Mouse (Mus musculus): ENCODE results near the gene Tap1. TPM values are rescaled to one million over a fixed set of nuclear protein-coding genes. Genes with fewer than 3 reads are reported as not detected.

Gene Tap1
- polyA plus RNA-seq, 1 experiment from 2014 or later = 1.1 TPM

DNA sequence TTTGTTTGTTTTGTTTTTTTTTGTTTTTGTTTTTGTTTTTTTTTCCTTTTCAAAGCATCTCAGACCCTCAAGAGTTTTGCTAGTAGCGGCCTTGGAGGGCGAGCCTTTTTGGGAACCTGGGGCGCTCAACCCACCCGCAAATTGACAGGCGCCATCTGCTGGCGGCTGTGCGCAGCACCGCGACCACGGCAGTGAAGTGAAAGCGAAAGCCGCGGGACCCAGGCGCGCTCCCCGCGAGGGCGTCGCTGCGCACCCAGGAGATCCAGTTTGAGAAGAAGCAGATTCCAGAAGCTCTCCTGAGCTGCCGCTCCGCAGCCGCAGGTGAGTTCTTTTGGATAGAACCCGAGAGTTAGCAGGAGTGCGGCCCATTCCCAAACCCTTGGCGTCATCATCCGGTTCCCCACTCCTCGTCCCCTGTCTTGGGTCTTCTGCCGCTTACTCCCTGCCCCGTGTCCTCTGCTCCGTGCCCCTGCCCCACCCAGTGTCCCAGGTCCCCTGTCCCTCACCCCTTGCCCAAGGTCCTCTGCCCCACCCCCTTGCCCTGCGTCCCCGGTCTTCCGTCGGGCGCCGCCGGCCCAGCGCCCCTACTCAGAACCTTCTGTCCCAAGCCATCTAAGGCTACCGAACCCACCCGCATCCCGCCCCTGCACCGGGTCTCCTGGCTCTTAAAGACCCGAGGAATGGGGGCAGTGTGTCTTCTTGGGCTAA lies 17.1 kb downstream of the Tap1 start:
- Histone ChIP-seq H3K36me3 (ENCODE audit: control insufficient read depth, insufficient read depth, low read length) (no peaks in the 10 kb centered on the region), H3K9ac (ENCODE audit: low read depth, low read length) (peak overlapping the region; percentile 39), H3K4me1 (replicated peaks; ENCODE audit: control insufficient read depth, insufficient read depth, low read length) (peaks cover 6% of the 10 kb centered on the region; the same call in 1 of the 2 replicates), H3K4me2 (replicated peaks; ENCODE audit: low read depth, low read length) (peak overlapping the region; percentile 89), H3K9me3 (ENCODE audit: control insufficient read depth, low read length) (no peaks in the 10 kb centered on the region), H3K4me3 (ENCODE audit: low read depth, low read length) (peak overlapping the region; percentile 61), H3K27ac (ENCODE audit: low read depth, low read length) (no peak overlapping the region), H3K27me3 (ENCODE audit: control insufficient read depth, insufficient read depth, low read length) (peaks cover 23% of the 10 kb centered on the region)
- ATAC-seq (ENCODE audit: low FRiP score) (no peak), DNase-seq (ENCODE audit: low spot score) (peak; percentile 90)
- WGBS = under 1% methylated on average over 44 of the region's 44 CpGs

DNA sequence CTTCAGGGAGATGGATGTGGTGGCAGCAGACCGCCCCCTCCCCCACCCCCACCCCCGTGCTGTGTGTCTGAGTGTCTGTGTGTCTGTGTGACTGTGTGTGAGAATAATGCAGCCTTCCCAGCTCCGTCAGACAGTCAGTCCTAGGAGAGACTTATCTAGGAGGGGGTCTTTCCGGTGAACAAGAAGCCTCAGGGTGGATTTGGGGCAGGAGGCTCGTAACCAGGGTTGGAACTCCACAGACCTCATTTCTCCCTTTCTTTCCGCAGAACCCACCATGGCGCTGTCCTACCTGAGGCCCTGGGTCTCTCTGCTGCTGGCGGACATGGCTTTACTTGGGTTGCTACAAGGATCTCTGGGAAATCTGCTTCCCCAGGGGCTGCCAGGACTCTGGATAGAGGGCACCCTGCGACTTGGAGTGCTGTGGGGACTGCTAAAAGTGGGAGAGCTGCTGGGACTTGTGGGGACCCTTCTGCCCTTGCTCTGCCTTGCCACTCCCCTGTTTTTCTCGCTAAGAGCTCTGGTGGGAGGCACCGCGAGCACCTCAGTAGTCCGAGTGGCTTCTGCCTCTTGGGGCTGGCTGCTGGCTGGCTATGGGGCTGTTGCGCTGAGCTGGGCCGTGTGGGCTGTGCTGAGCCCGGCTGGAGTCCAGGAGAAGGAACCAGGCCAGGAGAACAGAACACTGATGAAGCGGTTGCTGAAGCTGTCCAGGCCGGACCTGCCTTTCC lies 17.8 kb downstream of the Tap1 start:
- WGBS = 19% methylated on average over 18 of the region's 18 CpGs
- DNase-seq (ENCODE audit: low spot score) (no peak), ATAC-seq (ENCODE audit: low FRiP score) (no peak)
- Histone ChIP-seq H3K27me3 (ENCODE audit: control insufficient read depth, insufficient read depth, low read length) (peaks cover 23% of the 10 kb centered on the region), H3K4me3 (ENCODE audit: low read depth, low read length) (peak overlapping the region; percentile 61), H3K36me3 (ENCODE audit: control insufficient read depth, insufficient read depth, low read length) (no peaks in the 10 kb centered on the region), H3K4me1 (replicated peaks; ENCODE audit: control insufficient read depth, insufficient read depth, low read length) (peaks cover 6% of the 10 kb centered on the region; the same call in 1 of the 2 replicates), H3K4me2 (replicated peaks; ENCODE audit: low read depth, low read length) (peak overlapping the region; percentile 89), H3K9me3 (ENCODE audit: control insufficient read depth, low read length) (no peaks in the 10 kb centered on the region), H3K27ac (ENCODE audit: low read depth, low read length) (no peak overlapping the region), H3K9ac (ENCODE audit: low read depth, low read length) (no peak overlapping the region; the same call in 1 of the 2 replicates)

DNA sequence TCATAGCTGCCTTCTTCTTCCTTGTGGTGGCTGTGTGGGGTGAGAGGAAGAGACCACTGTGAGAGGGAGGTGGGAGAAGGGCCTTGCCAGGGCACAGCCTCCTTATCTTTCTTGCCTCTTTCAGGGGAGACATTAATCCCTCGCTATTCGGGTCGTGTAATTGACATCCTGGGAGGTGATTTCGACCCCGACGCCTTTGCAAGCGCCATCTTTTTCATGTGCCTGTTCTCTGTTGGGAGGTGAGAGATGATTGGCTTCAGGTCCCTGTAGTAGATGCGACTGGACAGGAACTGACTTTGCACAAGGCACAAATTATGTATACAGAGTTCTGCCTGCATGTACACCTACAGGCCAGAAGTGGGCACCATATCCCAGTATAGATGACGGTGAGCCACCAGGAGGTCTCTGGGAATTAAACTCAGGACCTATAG lies 18.4 kb downstream of the Tap1 start:
- DNase-seq (ENCODE audit: low spot score) = peak; percentile 48
- H3K9me3 ChIP-seq (ENCODE audit: control insufficient read depth, low read length) = no peaks in the 10 kb centered on the region
- no peak for ATAC-seq (ENCODE audit: low FRiP score)
- H3K36me3 ChIP-seq (ENCODE audit: control insufficient read depth, insufficient read depth, low read length) = no peaks in the 10 kb centered on the region
- no peak overlapping the region for H3K9ac ChIP-seq (ENCODE audit: low read depth, low read length)
- WGBS = 22% methylated on average over 9 of the region's 9 CpGs
- no peak overlapping the region for H3K27ac ChIP-seq (ENCODE audit: low read depth, low read length)
- H3K4me1 ChIP-seq (replicated peaks; ENCODE audit: control insufficient read depth, insufficient read depth, low read length) = peaks cover 6% of the 10 kb centered on the region; the same call in 1 of the 2 replicates
- H3K4me3 ChIP-seq (ENCODE audit: low read depth, low read length) = no peak overlapping the region
- H3K27me3 ChIP-seq (ENCODE audit: control insufficient read depth, insufficient read depth, low read length) = peaks cover 23% of the 10 kb centered on the region
- H3K4me2 ChIP-seq (replicated peaks; ENCODE audit: low read depth, low read length) = no peak overlapping the region

- DNase-seq (ENCODE audit: low spot score) (no peak), ATAC-seq (ENCODE audit: low FRiP score) (no peak)
- no peak overlapping the region for H3K4me3 ChIP-seq (ENCODE audit: low read depth, low read length)
- H3K27me3 ChIP-seq (ENCODE audit: control insufficient read depth, insufficient read depth, low read length) = peaks cover 22% of the 10 kb centered on the region
- H3K9ac ChIP-seq (ENCODE audit: low read depth, low read length) = no peak overlapping the region
- no peak overlapping the region for H3K27ac ChIP-seq (ENCODE audit: low read depth, low read length)
- 94% methylated on average over 5 of the region's 5 CpGs for WGBS
- no peak overlapping the region for H3K4me2 ChIP-seq (replicated peaks; ENCODE audit: low read depth, low read length)
- no peaks in the 10 kb centered on the region for H3K36me3 ChIP-seq (ENCODE audit: control insufficient read depth, insufficient read depth, low read length)
- peaks cover 6% of the 10 kb centered on the region; the same call in 1 of the 2 replicates for H3K4me1 ChIP-seq (replicated peaks; ENCODE audit: control insufficient read depth, insufficient read depth, low read length)
- no peaks in the 10 kb centered on the region for H3K9me3 ChIP-seq (ENCODE audit: control insufficient read depth, low read length)
These were observed 19.4 kb downstream of the Tap1 start for GRCm38 (mm10) chr17:34206731-34207130.

DNA sequence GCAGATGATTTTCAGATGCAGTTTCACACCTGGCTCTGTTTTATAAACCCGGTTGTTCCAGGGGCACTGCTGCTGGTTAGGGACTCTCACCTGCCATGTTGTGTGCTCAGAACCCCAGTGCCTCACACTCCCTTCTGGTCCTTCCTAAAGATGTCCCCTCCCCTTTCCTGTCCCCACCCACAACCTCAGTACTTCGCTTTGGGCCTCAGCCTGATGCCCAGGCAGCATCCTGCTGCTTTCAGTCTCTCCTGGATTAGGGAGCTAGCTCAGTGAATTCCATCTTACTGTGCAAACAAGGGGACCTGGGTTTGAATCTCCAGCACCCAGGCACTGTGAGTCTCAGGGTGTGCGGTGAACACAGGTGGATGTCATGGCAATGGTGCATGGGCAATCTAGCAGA lies 20.1 kb downstream of the Tap1 start:
- peaks cover 27% of the 10 kb centered on the region for H3K27me3 ChIP-seq (ENCODE audit: control insufficient read depth, insufficient read depth, low read length)
- DNase-seq (ENCODE audit: low spot score) = no peak

GRCm38 (mm10) chr17:34207866-34208265 lies 20.5 kb downstream of the Tap1 start:
- no peaks in the 10 kb centered on the region for H3K9me3 ChIP-seq (ENCODE audit: control insufficient read depth, low read length)

More for the DNA sequence above, 20.1 kb downstream of the Tap1 start:
- no peaks in the 10 kb centered on the region for H3K9me3 ChIP-seq (ENCODE audit: control insufficient read depth, low read length)
- no peak for ATAC-seq (ENCODE audit: low FRiP score)
- H3K4me3 ChIP-seq (ENCODE audit: low read depth, low read length) = no peak overlapping the region
- H3K4me2 ChIP-seq (replicated peaks; ENCODE audit: low read depth, low read length) = no peak overlapping the region
- peaks cover 6% of the 10 kb centered on the region; the same call in 1 of the 2 replicates for H3K4me1 ChIP-seq (replicated peaks; ENCODE audit: control insufficient read depth, insufficient read depth, low read length)
- no peaks in the 10 kb centered on the region for H3K36me3 ChIP-seq (ENCODE audit: control insufficient read depth, insufficient read depth, low read length)
- WGBS = 57% methylated on average over 3 of the region's 3 CpGs
- H3K9ac ChIP-seq (ENCODE audit: low read depth, low read length) = no peak overlapping the region
- no peak overlapping the region for H3K27ac ChIP-seq (ENCODE audit: low read depth, low read length)

GRCm38 (mm10) chr17:34208421-34208820 lies 21.1 kb downstream of the Tap1 start:
- 30% methylated on average over 8 of the region's 10 CpGs for WGBS
- ATAC-seq (ENCODE audit: low FRiP score) (no peak), DNase-seq (ENCODE audit: low spot score) (no peak)
- Histone ChIP-seq H3K9ac (ENCODE audit: low read depth, low read length) (no peak overlapping the region), H3K36me3 (ENCODE audit: control insufficient read depth, insufficient read depth, low read length) (no peaks in the 10 kb centered on the region), H3K4me3 (ENCODE audit: low read depth, low read length) (no peak overlapping the region), H3K27ac (ENCODE audit: low read depth, low read length) (no peak overlapping the region), H3K4me2 (replicated peaks; ENCODE audit: low read depth, low read length) (no peak overlapping the region), H3K27me3 (ENCODE audit: control insufficient read depth, insufficient read depth, low read length) (peaks cover 33% of the 10 kb centered on the region), H3K9me3 (ENCODE audit: control insufficient read depth, low read length) (no peaks in the 10 kb centered on the region), H3K4me1 (replicated peaks; ENCODE audit: control insufficient read depth, insufficient read depth, low read length) (peaks cover 6% of the 10 kb centered on the region; the same call in 1 of the 2 replicates)

More at GRCm38 (mm10) chr17:34207866-34208265, 20.5 kb downstream of the Tap1 start:
- Histone ChIP-seq H3K36me3 (ENCODE audit: control insufficient read depth, insufficient read depth, low read length) (no peaks in the 10 kb centered on the region), H3K27ac (ENCODE audit: low read depth, low read length) (no peak overlapping the region), H3K4me2 (replicated peaks; ENCODE audit: low read depth, low read length) (no peak overlapping the region), H3K4me3 (ENCODE audit: low read depth, low read length) (no peak overlapping the region), H3K4me1 (replicated peaks; ENCODE audit: control insufficient read depth, insufficient read depth, low read length) (peaks cover 6% of the 10 kb centered on the region; the same call in 1 of the 2 replicates), H3K27me3 (ENCODE audit: control insufficient read depth, insufficient read depth, low read length) (peaks cover 29% of the 10 kb centered on the region), H3K9ac (ENCODE audit: low read depth, low read length) (no peak overlapping the region)
- WGBS = 94% methylated on average over 8 of the region's 9 CpGs
- no peak for DNase-seq (ENCODE audit: low spot score)
- ATAC-seq (ENCODE audit: low FRiP score) = no peak

DNA sequence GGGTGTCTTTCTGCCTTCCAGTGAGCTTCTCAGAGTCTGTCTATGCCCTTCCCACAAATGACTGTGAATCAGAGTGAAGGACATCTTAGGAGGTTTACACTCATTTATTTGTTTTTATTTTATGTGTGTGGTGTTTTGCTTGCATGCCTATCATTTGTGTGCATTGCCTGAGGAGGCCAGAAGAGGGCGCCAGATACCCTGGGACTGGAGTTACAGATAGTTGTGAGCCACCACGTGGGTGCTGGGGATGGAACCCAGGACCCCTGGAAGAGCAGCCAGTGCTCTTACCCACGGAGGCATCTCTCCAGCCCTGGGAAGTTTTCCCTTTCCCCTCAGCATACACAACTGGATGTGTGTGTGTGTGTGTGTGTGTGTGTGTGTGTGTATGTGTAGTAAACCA lies 22.3 kb downstream of the Tap1 start:
- ATAC-seq (ENCODE audit: low FRiP score) = no peak
- no peak overlapping the region for H3K9ac ChIP-seq (ENCODE audit: low read depth, low read length)

More for the DNA sequence above, 22.3 kb downstream of the Tap1 start:
- no peak overlapping the region for H3K4me2 ChIP-seq (replicated peaks; ENCODE audit: low read depth, low read length)
- H3K4me3 ChIP-seq (ENCODE audit: low read depth, low read length) = no peak overlapping the region
- peaks cover 38% of the 10 kb centered on the region for H3K27me3 ChIP-seq (ENCODE audit: control insufficient read depth, insufficient read depth, low read length)
- no peaks in the 10 kb centered on the region for H3K36me3 ChIP-seq (ENCODE audit: control insufficient read depth, insufficient read depth, low read length)
- no peaks in the 10 kb centered on the region for H3K9me3 ChIP-seq (ENCODE audit: control insufficient read depth, low read length)
- WGBS = 43% methylated on average over 3 of the region's 3 CpGs
- H3K4me1 ChIP-seq (replicated peaks; ENCODE audit: control insufficient read depth, insufficient read depth, low read length) = peaks cover 5% of the 10 kb centered on the region; the same call in 1 of the 2 replicates
- no peak overlapping the region for H3K27ac ChIP-seq (ENCODE audit: low read depth, low read length)
- no peak for DNase-seq (ENCODE audit: low spot score)

Data from hindbrain, embryonic 11.5 days (tissue).